Mouse (Mus musculus) liver, postnatal 0 days (tissue): ENCODE measurements at regions not wholly inside any gene's neighbourhood (a gene's known extent, or its start where the extent isn't known, plus 50 kb on each side); places are given as distances from the start of the nearest gene placed in this dataset.
"Not testable (repeated sequence)": the region's sequence is repeated elsewhere in the genome, so short reads cannot be mapped to it uniquely, and the experiment has no call there.

ENCODE experiments used
- ATAC-seq: fragments of 200-750 bp; cut with Nextera tagmentation; 2 replicates; pipeline ENCODE4 v1.8.0; 2017; ENCODE audit warnings: mild to moderate bottlenecking, moderate library complexity
- DNase-seq: peaks from one replicate; pipeline ENCODE4 v3.0.0-alpha.2; 2016
- H3K27ac ChIP-seq: fragments of 300-500 bp; sonication (generic); 2 replicates; pipeline ENCODE4 v1.5.1; 2014; ENCODE audit warnings: antibody characterized with exemption, moderate library complexity, mild to moderate bottlenecking, low read depth
- H3K27me3 ChIP-seq: fragments of 300-500 bp; sonication (generic); 2 replicates; pipeline ENCODE4 v1.6.1; 2014; ENCODE audit warnings: low read length, control low read depth, mixed read lengths; ENCODE audit not compliant: insufficient read depth
- H3K36me3 ChIP-seq: fragments of 300-500 bp; sonication (generic); replicated peaks from 2 replicates; pipeline ENCODE4 v1.6.1; 2014; ENCODE audit warnings: mild to moderate bottlenecking, control low read depth, low read length, moderate library complexity, mixed read lengths; ENCODE audit not compliant: insufficient read depth
- H3K4me1 ChIP-seq: fragments of 300-500 bp; sonication (generic); 2 replicates; pipeline ENCODE4 v1.6.1; 2014; ENCODE audit warnings: antibody characterized with exemption, mild to moderate bottlenecking, control low read depth; ENCODE audit not compliant: insufficient read depth
- H3K4me2 ChIP-seq: fragments of 300-500 bp; sonication (generic); 2 replicates; pipeline ENCODE4 v1.6.1; 2014; ENCODE audit warnings: low read depth, mild to moderate bottlenecking, low read length, moderate library complexity, mixed read lengths
- H3K4me3 ChIP-seq: fragments of 300-500 bp; sonication (generic); 2 replicates; pipeline ENCODE4 v1.5.1; 2014; ENCODE audit warnings: low read depth, low read length
- H3K9ac ChIP-seq: fragments of 300-500 bp; sonication (generic); replicated peaks from 2 replicates; pipeline ENCODE4 v1.6.1; 2014; ENCODE audit warnings: mild to moderate bottlenecking, moderate library complexity
- H3K9me3 ChIP-seq: fragments of 300-500 bp; sonication (generic); 2 replicates; pipeline ENCODE4 v1.6.1; 2016; ENCODE audit warnings: mild to moderate bottlenecking, control low read depth, low read length, mixed read lengths
- CTCF ChIP-seq: sonication (generic); IDR thresholded peaks from 2 replicates; pipeline ENCODE4 v1.5.1; 2016; ENCODE audit warnings: antibody characterized with exemption, low read depth
- EP300 ChIP-seq: IDR thresholded peaks from 2 replicates; pipeline ENCODE4 v1.6.1; 2016; ENCODE audit warnings: antibody characterized with exemption, low read depth, mild to moderate bottlenecking
- WGBS: fragments of 180-500 bp; shearing (Covaris S2); extraction: QIAGEN DNeasy Blood & Tissue Kit; methylation state at CpG from one replicate; pipeline ENCODE4 v1.1.7; 2014; ENCODE audit not compliant: insufficient replicate concordance; 5-methylcytosine and 5-hydroxymethylcytosine counted together

DNA sequence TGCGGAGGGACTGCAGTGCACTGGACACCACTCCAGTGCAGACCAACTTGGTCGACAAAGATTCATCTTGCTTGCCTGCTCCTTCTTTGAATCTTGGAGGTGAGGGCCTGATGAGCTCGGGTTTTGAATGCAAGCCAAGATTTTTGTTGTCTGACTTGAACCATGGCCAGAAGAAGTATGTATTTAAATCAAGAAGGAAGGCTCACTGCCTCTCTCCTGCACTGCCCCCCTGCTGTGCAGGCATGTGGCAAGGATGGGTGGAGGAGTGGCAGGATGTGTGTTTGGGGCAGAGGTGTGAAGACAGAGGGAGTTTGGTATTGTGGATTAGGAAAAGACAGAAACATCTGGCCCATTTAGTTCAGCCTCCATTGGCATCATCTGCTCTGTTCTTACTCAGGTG is 179.1 kb downstream of the Opa1 start:
- ATAC-seq (no peak), DNase-seq (no peak)
- peaks cover 3% of the 10 kb centered on the region for H3K4me1 ChIP-seq
- H3K27ac ChIP-seq = no peak overlapping the region
- TF ChIP-seq CTCF (no peak), EP300 (no peak)
- H3K27me3 ChIP-seq = no peaks in the 10 kb centered on the region
- no peak overlapping the region for H3K4me3 ChIP-seq
- WGBS = 61% methylated on average over 3 of the region's 3 CpGs
- no peaks in the 10 kb centered on the region for H3K36me3 ChIP-seq
- no peaks in the 10 kb centered on the region for H3K9me3 ChIP-seq
- no peak overlapping the region for H3K4me2 ChIP-seq
- H3K9ac ChIP-seq = no peak overlapping the region

GRCm38 (mm10) chr16:29759416-29759815 is 180.3 kb downstream of the Opa1 start:
- H3K9ac ChIP-seq = no peak overlapping the region

GRCm38 (mm10) chr16:29760627-29761026 is 181.5 kb downstream of the Opa1 start:
- Histone ChIP-seq H3K27ac (no peak overlapping the region), H3K4me3 (no peak overlapping the region)

More at GRCm38 (mm10) chr16:29759416-29759815, 180.3 kb downstream of the Opa1 start:
- Histone ChIP-seq H3K4me1 (peaks cover 3% of the 10 kb centered on the region), H3K9me3 (0 out of 2 replicates have a peak, but pooled peaks cover under 1% of the 10 kb centered on the region), H3K27ac (no peak overlapping the region), H3K4me2 (no peak overlapping the region), H3K4me3 (no peak overlapping the region), H3K36me3 (no peaks in the 10 kb centered on the region), H3K27me3 (no peaks in the 10 kb centered on the region)
- DNase-seq (no peak), ATAC-seq (no peak)
- TF ChIP-seq EP300 = no peak
- no peak for TF ChIP-seq CTCF
- WGBS = 72% methylated on average over 3 of the region's 3 CpGs

DNA sequence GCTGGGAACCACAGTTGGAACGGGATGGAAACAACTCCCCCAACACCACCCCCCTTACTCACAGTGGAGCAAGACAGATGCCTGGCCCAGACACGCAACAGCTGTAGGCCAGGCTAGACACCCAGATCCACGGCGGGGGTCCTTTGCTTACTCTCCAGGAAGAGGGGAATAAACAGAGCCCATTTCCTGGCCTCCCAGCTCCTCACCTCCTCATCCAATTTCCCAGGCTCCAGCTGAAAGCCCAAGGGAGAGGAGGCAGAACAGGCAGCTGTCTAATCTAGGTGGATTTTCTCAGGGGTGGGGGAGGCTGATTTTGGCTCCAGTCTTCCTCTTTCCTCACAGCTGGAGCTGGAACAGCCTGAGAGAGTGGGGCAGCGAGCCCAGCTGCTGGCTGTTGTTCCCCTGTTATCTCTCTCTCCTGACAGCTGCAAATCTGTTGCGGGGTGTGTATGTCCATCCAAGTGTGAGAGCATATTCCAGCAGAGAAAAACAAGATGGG is 182.7 kb downstream of the Opa1 start:
- Histone ChIP-seq H3K27me3 (no peaks in the 10 kb centered on the region), H3K27ac (no peak overlapping the region), H3K4me3 (no peak overlapping the region), H3K36me3 (no peaks in the 10 kb centered on the region), H3K4me2 (no peak overlapping the region), H3K9ac (no peak overlapping the region), H3K9me3 (0 out of 2 replicates have a peak, but pooled peaks cover 11% of the 10 kb centered on the region), H3K4me1 (peaks cover 3% of the 10 kb centered on the region; the same call in 1 of the 2 replicates)
- TF ChIP-seq CTCF (no peak), EP300 (no peak)
- DNase-seq (no peak), ATAC-seq (no peak)
- whole genome bisulfite sequencing = 19% methylated on average over 6 of the region's 6 CpGs

More at GRCm38 (mm10) chr16:29760627-29761026, 181.5 kb downstream of the Opa1 start:
- H3K9me3 ChIP-seq = 0 out of 2 replicates have a peak, but pooled peaks cover 8% of the 10 kb centered on the region
- TF ChIP-seq CTCF (no peak), EP300 (no peak)
- no peaks in the 10 kb centered on the region for H3K27me3 ChIP-seq
- no peaks in the 10 kb centered on the region for H3K36me3 ChIP-seq
- H3K4me1 ChIP-seq = peaks cover 3% of the 10 kb centered on the region; the same call in 1 of the 2 replicates
- H3K4me2 ChIP-seq = no peak overlapping the region
- DNase-seq = no peak
- no peak overlapping the region for H3K9ac ChIP-seq
- 80% methylated on average over 4 of the region's 4 CpGs for WGBS
- ATAC-seq = no peak

DNA sequence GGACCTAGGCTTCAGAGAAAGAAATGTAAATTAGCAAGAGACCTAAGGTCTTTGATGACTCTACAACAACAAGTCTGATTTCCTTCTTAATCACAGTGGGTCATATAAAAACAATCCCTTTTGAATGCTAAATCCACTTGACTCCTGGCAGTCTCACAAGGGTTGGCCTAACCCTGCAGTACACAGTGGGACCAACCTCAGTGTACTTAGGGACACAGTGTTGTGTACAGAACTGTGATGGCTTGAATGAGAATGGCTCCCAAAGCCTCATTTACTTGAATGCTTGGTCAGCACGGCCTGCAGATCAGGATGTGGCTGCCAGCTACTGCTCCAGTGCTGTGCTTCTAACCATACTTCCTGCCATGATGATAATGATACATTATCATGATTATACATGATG is 185.2 kb downstream of the Opa1 start:
- Histone ChIP-seq H3K27ac (no peak overlapping the region), H3K4me3 (no peak overlapping the region), H3K4me2 (no peak overlapping the region), H3K9me3 (0 out of 2 replicates have a peak, but pooled peaks cover 11% of the 10 kb centered on the region), H3K4me1 (no peaks in the 10 kb centered on the region), H3K27me3 (no peaks in the 10 kb centered on the region), H3K36me3 (no peaks in the 10 kb centered on the region), H3K9ac (no peak overlapping the region)
- no peak for DNase-seq
- 68% methylated on average over 1 of the region's 1 CpGs for WGBS
- no peak for ATAC-seq
- TF ChIP-seq CTCF = no peak
- TF ChIP-seq EP300 = no peak

- H3K27me3 ChIP-seq, H3K4me3 ChIP-seq, DNase-seq, H3K4me2 ChIP-seq, ATAC-seq, H3K4me1 ChIP-seq, H3K9ac ChIP-seq, H3K36me3 ChIP-seq, H3K27ac ChIP-seq: not testable (repeated sequence)
- 83% methylated on average over 3 of the region's 3 CpGs for WGBS
- H3K9me3 ChIP-seq = 0 out of 2 replicates have a peak, but pooled peaks cover 11% of the 10 kb centered on the region
Measured at GRCm38 (mm10) chr16:29765801-29766200, 186.7 kb downstream of the Opa1 start.
